ENCODE assay signal across 22 mouse cellular contexts in genomic region chr13:29642226-29642625, GRCm38 (mm10).
DNase-seq lines count a peak whose midpoint lies in the region; ATAC-seq lines count a peak whose summit lies in the region.
"Had no signal": no experiment of that assay in that cellular context is flagged by ENCODE, and none has a peak within 500 bp of the region (broad histone marks: within the 10 kb centered on the region; RNA-seq: fewer than 3 reads in every experiment).

No protein-coding gene starts in this region.

- no peak overlapping the region for H3K9ac ChIP-seq in limb, embryonic 11.5 days (ENCODE audit: low read length)
- no peak overlapping the region for H3K9ac ChIP-seq in limb, embryonic 13.5 days
- H3K9ac ChIP-seq: embryonic facial prominence, embryonic 13.5 days; embryonic facial prominence, embryonic 15.5 days; forebrain, embryonic 13.5 days; forebrain, embryonic 15.5 days had no signal

- no peaks in the 10 kb centered on the region for H3K36me3 ChIP-seq in limb, embryonic 11.5 days (ENCODE audit: control insufficient read depth, insufficient read depth, low read length)
- H3K36me3 ChIP-seq in limb, embryonic 13.5 days: no peaks in the 10 kb centered on the region
- H3K36me3 ChIP-seq: embryonic facial prominence, embryonic 13.5 days; embryonic facial prominence, embryonic 15.5 days; forebrain, embryonic 15.5 days had no signal

- peaks cover 15% of the 10 kb centered on the region for H3K4me1 ChIP-seq in limb, embryonic 11.5 days (ENCODE audit: control insufficient read depth, insufficient read depth, low read length)
- peaks cover 33% of the 10 kb centered on the region for H3K4me1 ChIP-seq in limb, embryonic 13.5 days
- H3K4me1 ChIP-seq: embryonic facial prominence, embryonic 15.5 days; forebrain, embryonic 13.5 days; forebrain, embryonic 15.5 days had no signal

- H3K9me3 ChIP-seq in limb, embryonic 11.5 days (ENCODE audit: control insufficient read depth, low read length): no peaks in the 10 kb centered on the region
- H3K9me3 ChIP-seq in limb, embryonic 13.5 days: no peaks in the 10 kb centered on the region
- H3K9me3 ChIP-seq: embryonic facial prominence, embryonic 13.5 days; embryonic facial prominence, embryonic 15.5 days; forebrain, embryonic 13.5 days; forebrain, embryonic 15.5 days had no signal

- 0 out of 2 replicates have a peak, but pooled peaks have one; percentile 62 for ATAC-seq in limb, embryonic 11.5 days (ENCODE audit: insufficient number of reproducible peaks, low FRiP score, low TSS enrichment, low read depth)
- peak; percentile 36; the same call in 1 of the 2 replicates for ATAC-seq in limb, embryonic 13.5 days (ENCODE audit: low FRiP score, low read depth)
- ATAC-seq: forebrain, embryonic 13.5 days; forebrain, embryonic 15.5 days had no signal

- H3K27me3 ChIP-seq in limb, embryonic 11.5 days (ENCODE audit: control insufficient read depth, insufficient read depth, low read length): no peaks in the 10 kb centered on the region
- H3K27me3 ChIP-seq in limb, embryonic 13.5 days: no peaks in the 10 kb centered on the region
- H3K27me3 ChIP-seq: embryonic facial prominence, embryonic 13.5 days; embryonic facial prominence, embryonic 15.5 days; forebrain, embryonic 13.5 days; forebrain, embryonic 15.5 days had no signal

- WGBS in limb, embryonic 11.5 days: 32% methylated on average over 2 of the region's 2 CpGs
- WGBS in limb, embryonic 13.5 days: 17% methylated on average over 2 of the region's 2 CpGs

- no peak overlapping the region for H3K4me3 ChIP-seq in limb, embryonic 11.5 days (ENCODE audit: low read depth, low read length)
- no peak overlapping the region for H3K4me3 ChIP-seq in limb, embryonic 13.5 days
- H3K4me3 ChIP-seq: embryonic facial prominence, embryonic 13.5 days; embryonic facial prominence, embryonic 15.5 days; erythroblast, embryonic 14.5 days; forebrain, embryonic 13.5 days; forebrain, embryonic 15.5 days had no signal

- H3K27ac ChIP-seq in limb, embryonic 11.5 days (replicated peaks; ENCODE audit: low read depth, low read length): no peak overlapping the region
- H3K27ac ChIP-seq in limb, embryonic 13.5 days: peak overlapping the region; percentile 61; the same call in 1 of the 2 replicates
- H3K27ac ChIP-seq: embryonic facial prominence, embryonic 13.5 days; embryonic facial prominence, embryonic 15.5 days; forebrain, embryonic 13.5 days; forebrain, embryonic 15.5 days had no signal

- DNase-seq in hindlimb bud, embryonic 11.5 days (ENCODE audit: extremely low spot score, low read depth, low spot score): peak; percentile 50
- DNase-seq in limb, embryonic 11.5 days (ENCODE audit: low spot score): no peak
- no peak for DNase-seq in gastrocnemius, adult 8-10 months (ENCODE audit: low spot score in 2 of 2)
- DNase-seq in frontal cortex, postnatal 36 days (ENCODE audit: low spot score in 2 of 2): no peak
- no peak for DNase-seq in testis, postnatal 14 days (ENCODE audit: low spot score)
- no peak for DNase-seq in right cerebral cortex, adult 18-20 months
- DNase-seq: adrenal gland, adult 2 months; adrenal gland, postnatal 10 days; adrenal gland, postnatal 25 days; cerebellum, adult 11 months; cerebellum, adult 18-20 months; cerebellum, adult 8-10 months; cerebellum, adult 9-11 months; cerebellum, postnatal 14 days; cerebellum, postnatal 36 days; embryo, embryonic 11 days had no signal

- no peak overlapping the region for H3K4me2 ChIP-seq in limb, embryonic 11.5 days (ENCODE audit: low read depth, severe bottlenecking)
- H3K4me2 ChIP-seq in limb, embryonic 13.5 days (replicated peaks): no peak overlapping the region
- H3K4me2 ChIP-seq: embryonic facial prominence, embryonic 13.5 days; embryonic facial prominence, embryonic 15.5 days; forebrain, embryonic 13.5 days; forebrain, embryonic 15.5 days had no signal
